Mouse (Mus musculus): ENCODE measurements at regions not wholly inside any gene's neighbourhood (a gene's known extent, or its start where the extent isn't known, plus 50 kb on each side); places are given as distances from the start of the nearest gene placed in this dataset.

DNA sequence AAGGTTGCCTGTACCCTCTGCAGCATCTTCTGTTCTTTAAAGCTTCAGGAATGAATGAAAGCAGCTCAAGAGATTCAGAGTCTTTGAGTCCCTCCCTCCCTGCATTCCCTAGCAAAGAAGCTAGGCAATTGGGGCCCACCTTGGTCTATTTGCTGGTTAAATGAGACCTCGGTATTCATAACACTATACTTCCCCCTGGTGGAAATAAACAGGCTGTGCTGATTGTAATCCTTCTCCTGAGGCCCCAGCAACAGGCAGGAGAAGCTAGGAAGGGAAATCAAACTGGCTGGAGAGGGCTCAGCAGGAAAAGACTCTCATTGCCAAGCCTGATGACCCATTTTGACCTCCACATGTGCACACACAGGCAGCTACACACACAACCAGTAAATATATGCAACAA lies 137.1 kb downstream of the Sh3bp4 start:
- Histone ChIP-seq H3K27me3 (ENCODE audit: low read depth, poor library complexity, severe bottlenecking) (no peaks in the 10 kb centered on the region), H3K36me3 (no peaks in the 10 kb centered on the region), H3K9me3 (replicated peaks) (no peaks in the 10 kb centered on the region), H3K27ac (no peak overlapping the region), H3K4me3 (no peak overlapping the region), H3K4me1 (no peaks in the 10 kb centered on the region)
- no peak for DNase-seq (ENCODE audit: low spot score)
- WGBS = 10% methylated on average over 1 of the region's 1 CpGs

- Histone ChIP-seq H3K27me3 (ENCODE audit: low read depth, poor library complexity, severe bottlenecking) (no peaks in the 10 kb centered on the region), H3K4me1 (no peaks in the 10 kb centered on the region), H3K36me3 (no peaks in the 10 kb centered on the region), H3K9me3 (replicated peaks) (no peaks in the 10 kb centered on the region), H3K27ac (no peak overlapping the region), H3K4me3 (no peak overlapping the region)
- DNase-seq (ENCODE audit: low spot score) = no peak
- 88% methylated on average over 6 of the region's 6 CpGs for WGBS
Measured at GRCm38 (mm10) chr1:89211116-89211515, 140.9 kb downstream of the Sh3bp4 start.

DNA sequence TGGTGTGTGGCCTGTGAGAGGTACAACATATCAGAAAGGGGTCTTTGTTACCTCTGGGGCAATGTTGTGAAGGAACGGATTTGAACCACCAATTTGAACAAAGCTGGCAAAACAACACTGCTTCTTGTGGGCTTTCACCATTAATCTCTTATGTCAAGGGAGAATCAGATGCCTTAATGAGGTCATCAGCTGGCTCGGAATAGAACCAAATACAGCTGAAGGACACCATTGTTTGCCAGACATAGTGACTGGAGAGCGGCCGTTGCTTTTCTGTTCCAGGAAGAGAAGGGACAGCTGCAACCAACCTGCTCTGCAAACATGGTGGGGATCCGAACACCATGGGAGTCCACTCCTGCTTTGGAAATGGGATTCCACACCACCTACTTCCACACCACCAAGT lies 158.2 kb downstream of the Sh3bp4 start:
- no peaks in the 10 kb centered on the region for H3K9me3 ChIP-seq (replicated peaks)
- no peaks in the 10 kb centered on the region for H3K4me1 ChIP-seq
- no peaks in the 10 kb centered on the region for H3K27me3 ChIP-seq (ENCODE audit: low read depth, poor library complexity, severe bottlenecking)
- H3K4me3 ChIP-seq = no peak overlapping the region
- 90% methylated on average over 5 of the region's 5 CpGs for WGBS
- DNase-seq (ENCODE audit: low spot score) = no peak
- no peak overlapping the region for H3K27ac ChIP-seq
- H3K36me3 ChIP-seq = no peaks in the 10 kb centered on the region

GRCm38 (mm10) chr1:89231756-89232155 lies 161.5 kb downstream of the Sh3bp4 start:
- Histone ChIP-seq H3K27me3 (ENCODE audit: low read depth, poor library complexity, severe bottlenecking) (no peaks in the 10 kb centered on the region), H3K27ac (no peak overlapping the region), H3K9me3 (replicated peaks) (no peaks in the 10 kb centered on the region), H3K4me1 (peaks cover 10% of the 10 kb centered on the region), H3K4me3 (no peak overlapping the region), H3K36me3 (no peaks in the 10 kb centered on the region)
- 90% methylated on average over 6 of the region's 6 CpGs for WGBS
- DNase-seq (ENCODE audit: low spot score) = no peak

DNA sequence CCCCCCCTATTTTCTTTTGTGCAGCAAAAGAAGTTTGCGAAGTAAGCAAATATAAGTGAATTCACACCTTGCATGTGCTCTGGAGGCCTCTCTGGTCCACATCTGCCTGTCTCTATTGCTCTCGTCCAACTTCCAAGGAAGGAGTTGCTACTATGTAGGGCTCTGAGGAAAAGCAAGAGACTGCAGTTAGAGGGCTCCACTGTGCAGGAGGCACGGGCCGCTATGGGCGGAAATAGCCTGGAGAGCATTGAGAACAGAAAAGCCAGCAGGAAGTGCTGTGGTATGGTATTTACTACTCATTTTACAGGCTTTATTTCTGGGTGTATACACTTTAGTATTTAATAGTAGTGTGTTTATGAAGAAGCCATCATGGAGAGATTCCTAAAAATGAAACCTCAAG lies 162.2 kb downstream of the Sh3bp4 start:
- Histone ChIP-seq H3K36me3 (no peaks in the 10 kb centered on the region), H3K4me1 (peaks cover 10% of the 10 kb centered on the region)
- WGBS = 73% methylated on average over 5 of the region's 5 CpGs

GRCm38 (mm10) chr1:89234895-89235294 lies 164.7 kb downstream of the Sh3bp4 start:
- Histone ChIP-seq H3K27ac (no peak overlapping the region), H3K36me3 (no peaks in the 10 kb centered on the region), H3K4me1 (peaks cover 14% of the 10 kb centered on the region), H3K27me3 (ENCODE audit: low read depth, poor library complexity, severe bottlenecking) (no peaks in the 10 kb centered on the region), H3K4me3 (no peak overlapping the region), H3K9me3 (replicated peaks) (no peaks in the 10 kb centered on the region)
- no peak for DNase-seq (ENCODE audit: low spot score)
- 72% methylated on average over 8 of the region's 8 CpGs for WGBS

More for the DNA sequence above, 162.2 kb downstream of the Sh3bp4 start:
- Histone ChIP-seq H3K27ac (no peak overlapping the region), H3K9me3 (replicated peaks) (no peaks in the 10 kb centered on the region), H3K27me3 (ENCODE audit: low read depth, poor library complexity, severe bottlenecking) (no peaks in the 10 kb centered on the region), H3K4me3 (no peak overlapping the region)
- no peak for DNase-seq (ENCODE audit: low spot score)

- Histone ChIP-seq H3K27me3 (ENCODE audit: low read depth, poor library complexity, severe bottlenecking) (no peaks in the 10 kb centered on the region), H3K36me3 (no peaks in the 10 kb centered on the region), H3K27ac (no peak overlapping the region), H3K4me3 (no peak overlapping the region), H3K4me1 (peaks cover 14% of the 10 kb centered on the region), H3K9me3 (replicated peaks) (no peaks in the 10 kb centered on the region)
- peak; percentile 61 for DNase-seq (ENCODE audit: low spot score)
- whole genome bisulfite sequencing = 66% methylated on average over 3 of the region's 3 CpGs
Measured at GRCm38 (mm10) chr1:89235296-89235695, 165.1 kb downstream of the Sh3bp4 start.

DNA sequence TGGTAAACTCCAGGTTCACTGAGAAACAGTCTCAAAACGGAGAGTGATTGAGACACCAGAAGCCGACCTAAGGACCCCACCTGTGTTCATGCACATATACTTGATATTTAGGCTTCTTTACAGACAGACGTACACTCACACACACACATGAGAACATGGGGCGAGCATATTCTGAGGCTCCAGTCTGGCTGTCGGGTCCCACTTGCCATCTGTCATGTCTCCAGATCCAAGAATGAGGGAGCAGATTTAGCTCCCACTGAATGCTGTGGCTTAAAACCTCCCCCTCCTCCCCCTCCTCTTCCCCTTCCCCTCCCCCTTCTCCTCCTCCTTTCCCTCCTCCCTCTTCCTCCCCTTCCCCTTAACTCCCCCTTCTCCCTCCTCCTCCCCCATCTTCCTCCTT lies 167.5 kb downstream of the Sh3bp4 start:
- 79% methylated on average over 5 of the region's 5 CpGs for WGBS
- H3K9me3 ChIP-seq (replicated peaks) = no peaks in the 10 kb centered on the region
- no peak overlapping the region for H3K4me3 ChIP-seq
- H3K27me3 ChIP-seq (ENCODE audit: low read depth, poor library complexity, severe bottlenecking) = no peaks in the 10 kb centered on the region
- H3K27ac ChIP-seq = no peak overlapping the region
- peaks cover 14% of the 10 kb centered on the region for H3K4me1 ChIP-seq
- no peaks in the 10 kb centered on the region for H3K36me3 ChIP-seq
- DNase-seq (ENCODE audit: low spot score) = no peak

GRCm38 (mm10) chr1:89244598-89244997 lies 174.4 kb downstream of the Sh3bp4 start:
- Histone ChIP-seq H3K27me3 (ENCODE audit: low read depth, poor library complexity, severe bottlenecking) (no peaks in the 10 kb centered on the region), H3K36me3 (no peaks in the 10 kb centered on the region), H3K9me3 (replicated peaks) (no peaks in the 10 kb centered on the region), H3K4me3 (no peak overlapping the region), H3K4me1 (peaks cover 9% of the 10 kb centered on the region), H3K27ac (no peak overlapping the region)
- no peak for DNase-seq (ENCODE audit: low spot score)
- WGBS = 92% methylated on average over 8 of the region's 8 CpGs

DNA sequence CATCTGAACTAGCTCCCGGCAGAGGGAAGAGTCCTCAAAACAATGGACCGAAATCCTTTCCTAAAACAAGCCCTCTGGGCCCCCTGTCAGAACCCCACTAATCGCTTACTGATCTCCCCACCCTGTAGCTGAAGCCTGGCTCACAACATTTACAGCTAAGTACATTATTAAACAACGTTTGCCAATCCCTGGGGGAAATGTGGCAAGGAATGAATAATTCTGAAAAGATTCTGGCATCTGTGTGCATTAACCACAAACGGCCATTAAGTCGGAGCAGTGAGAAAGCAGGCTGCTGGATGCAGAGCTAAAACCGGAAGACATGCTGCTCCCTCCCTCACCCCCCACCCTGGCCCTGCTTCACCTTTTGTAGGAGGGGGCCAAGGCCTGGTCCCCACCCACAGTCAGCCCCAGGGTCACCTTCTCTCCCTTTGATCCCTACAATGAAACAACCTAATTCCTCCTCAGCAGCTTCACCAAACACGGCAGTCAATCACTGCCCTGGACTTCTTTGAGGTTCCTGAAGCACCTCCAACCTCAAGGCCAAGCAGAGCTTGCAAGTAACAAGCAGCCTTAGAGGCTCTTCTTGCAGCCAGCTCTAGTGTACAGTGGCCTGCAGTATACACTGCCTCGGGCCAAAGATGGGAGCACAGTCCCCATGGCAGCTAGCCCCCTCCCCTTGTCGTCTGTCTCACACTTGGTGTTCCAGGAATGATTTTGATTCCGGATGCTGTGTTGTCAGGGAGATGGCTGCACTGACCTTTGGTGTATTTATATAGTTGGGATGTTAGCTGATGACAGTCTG lies 175.2 kb downstream of the Sh3bp4 start:
- Histone ChIP-seq H3K27me3 (ENCODE audit: low read depth, poor library complexity, severe bottlenecking) (no peaks in the 10 kb centered on the region), H3K4me3 (no peak overlapping the region), H3K9me3 (replicated peaks) (no peaks in the 10 kb centered on the region), H3K27ac (no peak overlapping the region), H3K36me3 (no peaks in the 10 kb centered on the region), H3K4me1 (peaks cover 9% of the 10 kb centered on the region)
- DNase-seq (ENCODE audit: low spot score) = peak; percentile 44
- WGBS = 44% methylated on average over 11 of the region's 11 CpGs

DNA sequence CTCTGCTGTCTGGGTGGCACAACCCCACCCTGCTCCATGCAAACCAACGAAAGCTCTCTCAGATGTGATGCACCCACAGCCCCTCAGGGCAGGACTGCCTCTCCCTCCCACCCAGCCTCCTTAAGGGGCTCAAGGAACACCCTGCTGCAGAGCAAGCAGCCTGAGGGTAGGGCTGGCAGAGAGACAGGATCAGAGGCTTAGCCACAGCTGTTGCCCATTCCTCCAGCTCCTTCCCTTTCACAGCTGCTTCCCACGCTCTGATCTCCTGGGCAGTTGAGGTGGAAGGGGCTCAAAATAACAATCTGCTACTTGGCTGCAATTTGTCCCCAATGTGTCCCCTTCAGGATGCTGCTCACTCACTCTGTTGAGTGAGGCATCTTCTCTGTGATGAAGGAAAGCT lies 181.5 kb downstream of the Sh3bp4 start:
- no peaks in the 10 kb centered on the region for H3K36me3 ChIP-seq
- H3K4me3 ChIP-seq = no peak overlapping the region
- H3K27me3 ChIP-seq (ENCODE audit: low read depth, poor library complexity, severe bottlenecking) = no peaks in the 10 kb centered on the region
- H3K4me1 ChIP-seq = peaks cover 11% of the 10 kb centered on the region
- no peaks in the 10 kb centered on the region for H3K9me3 ChIP-seq (replicated peaks)
- no peak overlapping the region for H3K27ac ChIP-seq
- no peak for DNase-seq (ENCODE audit: low spot score)
- 37% methylated on average over 2 of the region's 2 CpGs for WGBS

DNA sequence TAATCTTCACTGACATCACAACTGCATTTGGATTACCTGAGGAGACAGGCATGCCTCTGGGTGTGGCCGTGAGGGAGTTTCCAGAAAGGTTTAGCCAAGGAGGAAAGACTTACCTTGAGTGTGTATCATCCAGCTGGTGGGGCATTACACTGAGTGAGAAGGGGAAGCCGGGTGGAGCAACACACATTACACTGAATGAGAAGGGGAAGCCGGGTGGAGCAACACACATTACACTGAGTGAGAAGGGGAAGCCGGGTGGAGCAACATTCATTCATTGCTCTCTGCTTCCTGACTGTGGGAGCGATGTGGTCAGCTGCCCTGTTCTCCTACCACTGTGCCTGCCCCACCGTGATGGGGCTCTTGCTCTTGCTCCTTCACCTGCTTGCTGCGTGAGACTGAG lies 182.3 kb downstream of the Sh3bp4 start:
- Histone ChIP-seq H3K27ac (no peak overlapping the region), H3K4me1 (peaks cover 11% of the 10 kb centered on the region), H3K27me3 (ENCODE audit: low read depth, poor library complexity, severe bottlenecking) (no peaks in the 10 kb centered on the region), H3K9me3 (replicated peaks) (no peaks in the 10 kb centered on the region), H3K4me3 (no peak overlapping the region), H3K36me3 (no peaks in the 10 kb centered on the region)
- 89% methylated on average over 7 of the region's 7 CpGs for WGBS
- no peak for DNase-seq (ENCODE audit: low spot score)

DNA sequence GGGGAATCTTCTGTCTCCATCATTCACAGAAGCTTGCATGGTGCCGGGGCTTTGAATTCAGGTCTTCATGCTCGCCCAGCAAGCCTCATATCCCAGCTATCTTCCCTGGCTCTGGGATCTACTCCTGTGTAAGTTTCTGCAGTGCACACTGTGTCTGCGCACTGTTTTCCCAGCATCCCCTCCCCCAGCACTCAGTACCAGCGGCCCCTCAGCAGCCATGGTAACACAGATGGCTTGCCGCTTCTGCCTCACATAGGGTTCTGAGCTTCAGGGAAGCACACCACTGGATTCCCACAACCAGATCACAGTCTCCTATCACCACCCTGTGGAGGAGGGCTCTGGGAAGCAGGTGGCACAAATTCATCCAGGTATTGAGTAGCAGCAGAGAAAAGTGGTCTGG lies 187.7 kb downstream of the Sh3bp4 start:
- no peak for DNase-seq (ENCODE audit: low spot score)

GRCm38 (mm10) chr1:89265771-89266170 lies 188.8 kb upstream of the Agap1 start:
- no peak for DNase-seq (ENCODE audit: low spot score)
- Histone ChIP-seq H3K27ac (no peak overlapping the region), H3K27me3 (ENCODE audit: low read depth, poor library complexity, severe bottlenecking) (no peaks in the 10 kb centered on the region), H3K4me1 (no peaks in the 10 kb centered on the region), H3K4me3 (no peak overlapping the region), H3K9me3 (replicated peaks) (no peaks in the 10 kb centered on the region), H3K36me3 (no peaks in the 10 kb centered on the region)
- WGBS = 89% methylated on average over 4 of the region's 4 CpGs

More for the DNA sequence above, 187.7 kb downstream of the Sh3bp4 start:
- no peaks in the 10 kb centered on the region for H3K36me3 ChIP-seq
- no peaks in the 10 kb centered on the region for H3K27me3 ChIP-seq (ENCODE audit: low read depth, poor library complexity, severe bottlenecking)
- H3K9me3 ChIP-seq (replicated peaks) = no peaks in the 10 kb centered on the region
- no peak overlapping the region for H3K27ac ChIP-seq
- H3K4me1 ChIP-seq = peaks cover 3% of the 10 kb centered on the region; the same call in 1 of the 2 replicates
- WGBS = 80% methylated on average over 5 of the region's 5 CpGs
- H3K4me3 ChIP-seq = no peak overlapping the region
